16 mouse cellular contexts compared by ENCODE assay signal in the genomic region with DNA sequence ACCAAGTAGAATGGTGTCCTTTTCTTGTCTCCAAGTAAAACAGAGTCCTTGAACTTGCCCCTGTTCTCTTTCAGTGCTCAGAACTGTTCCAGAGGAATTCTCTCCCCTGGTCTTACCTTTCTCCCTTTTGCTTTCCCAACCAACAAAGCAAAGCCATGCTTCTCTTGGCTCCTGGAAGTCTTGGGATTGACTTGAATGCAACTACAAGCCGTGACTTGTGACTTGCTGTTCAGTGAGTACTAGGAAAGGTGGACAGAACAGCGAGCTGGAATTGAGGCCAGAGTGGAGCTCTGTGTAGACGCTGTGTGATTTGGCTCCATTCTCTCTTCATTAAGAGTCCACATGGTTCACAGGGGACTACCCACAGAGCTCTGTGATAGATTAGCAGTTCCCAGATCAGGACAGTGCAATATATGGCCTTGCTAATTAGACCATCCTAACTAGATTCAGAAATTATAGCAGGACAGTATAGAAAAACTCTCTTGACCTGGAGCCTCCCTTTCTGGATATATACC. TPM values are rescaled to one million over a fixed set of nuclear protein-coding genes. Genes with fewer than 3 reads are reported as not detected.
DNase-seq lines count a peak whose midpoint lies in the region; TF ChIP-seq lines count a peak whose summit lies in the region.
"Had no signal": no experiment of that assay in that cellular context is flagged by ENCODE, and none has a peak within 500 bp of the region (broad histone marks: within the 10 kb centered on the region; RNA-seq: fewer than 3 reads in every experiment).

No protein-coding gene starts in this region.

- no peak overlapping the region for H3K4me3 ChIP-seq in layer of hippocampus, adult 2 months
- H3K4me3 ChIP-seq: embryonic facial prominence, embryonic 13.5 days; heart, embryonic 13.5 days; hindbrain, embryonic 15.5 days had no signal

- 0 out of 2 replicates have a peak overlapping the region, but pooled peaks have one; percentile 0 for H3K27ac ChIP-seq in layer of hippocampus, adult 2 months
- H3K27ac ChIP-seq: embryonic facial prominence, embryonic 13.5 days; heart, embryonic 13.5 days; hindbrain, embryonic 15.5 days had no signal

- TF ChIP-seq CTCF in layer of hippocampus, adult 2 months (conservative IDR thresholded peaks at IDR 0.05) = no peak

- DNase-seq in cerebellum, adult 18-20 months = peak; percentile 24 to 31
- no peak for DNase-seq in cerebellum, adult 11 months
- DNase-seq in layer of hippocampus, adult 2 months (ENCODE audit: low spot score in 2 of 2) = no peak
- no peak for DNase-seq in layer of hippocampus, adult 9-10 months (ENCODE audit: low spot score)
- DNase-seq in cerebellum, adult 9-11 months = peak; percentile 24
- DNase-seq in fat pad, adult 2 months (ENCODE audit: extremely low read depth, low read depth, low spot score) = peak; percentile 67
- DNase-seq in gastrocnemius, postnatal 14 days = no peak
- DNase-seq in left cerebral cortex, adult 18-20 months (ENCODE audit: low spot score in 2 of 2) = no peak
- DNase-seq: adrenal gland, postnatal 14 days; gastrocnemius, postnatal 25 days; heart, adult 11 months; heart, postnatal 36 days; kidney, adult 8-10 months had no signal

- intact Hi-C loops in gastrocnemius, postnatal 14 days (cut with DNase I; ENCODE audit: low total_unique reads) = no loop called here

RNA-seq across cellular contexts. Expression of a gene that starts 30.3 kb away (rescaled TPM):
- total RNA-seq in layer of hippocampus, adult 2 months (2021) = 100 to 1,000 TPM; 444 to 450 TPM
- total RNA-seq in gastrocnemius, postnatal 14 days (2021) = 100 to 1,000 TPM in 1 of 2 experiments, 10 to 100 TPM in 1; 89.9 to 106 TPM
- 100 to 1,000 TPM; 438 to 460 TPM for total RNA-seq in left cerebral cortex, adult 18-20 months (2021)

Comparison
In these comparisons a context has a peak if more than half of its experiments do, and no peak if none do; other contexts are left out.
1. DNase-seq: peak in cerebellum, adult 18-20 months (2 of 2), cerebellum, adult 9-11 months (single experiment) and fat pad, adult 2 months (single experiment); none in cerebellum, adult 11 months (single experiment), layer of hippocampus, adult 2 months (0 of 2), layer of hippocampus, adult 9-10 months (single experiment), gastrocnemius, postnatal 14 days (single experiment) and left cerebral cortex, adult 18-20 months (0 of 2).
2. RNA of a gene that starts 30.3 kb away (total RNA-seq): 438 to 460 TPM in left cerebral cortex, adult 18-20 months and 444 to 450 TPM in layer of hippocampus, adult 2 months; 89.9 to 106 TPM in gastrocnemius, postnatal 14 days; every median in the first group is over 4 times any median in the second.